Mouse (Mus musculus): ENCODE measurements around the gene Rhobtb1.

Rhobtb1 gene

DNA sequence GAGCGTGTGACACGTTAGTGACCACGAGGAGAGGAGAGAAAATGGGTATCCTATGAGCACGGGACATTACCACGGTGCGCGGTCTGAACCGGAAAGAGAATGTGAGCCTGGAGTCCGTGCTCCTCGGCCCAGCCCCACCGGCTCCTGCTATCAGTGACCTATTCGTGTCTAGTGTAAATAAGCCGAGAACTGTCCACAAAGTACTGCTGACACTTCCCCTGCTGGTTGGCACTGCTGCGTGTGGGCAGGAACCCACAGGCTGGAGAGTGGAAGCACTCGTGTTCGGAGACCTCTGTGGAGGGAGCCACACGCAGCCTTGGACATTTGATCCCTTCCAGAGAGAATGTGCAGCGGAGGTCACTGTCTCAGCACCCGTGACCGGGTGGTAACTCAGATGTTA is at the start of gene Rhobtb1:
Gene Rhobtb1 (plus strand): TSS at position 390 of the 400 bp plus-strand sequence.
- ChIA-PET CTCF (no interaction called here), POLR2A (no interaction called here)

DNA sequence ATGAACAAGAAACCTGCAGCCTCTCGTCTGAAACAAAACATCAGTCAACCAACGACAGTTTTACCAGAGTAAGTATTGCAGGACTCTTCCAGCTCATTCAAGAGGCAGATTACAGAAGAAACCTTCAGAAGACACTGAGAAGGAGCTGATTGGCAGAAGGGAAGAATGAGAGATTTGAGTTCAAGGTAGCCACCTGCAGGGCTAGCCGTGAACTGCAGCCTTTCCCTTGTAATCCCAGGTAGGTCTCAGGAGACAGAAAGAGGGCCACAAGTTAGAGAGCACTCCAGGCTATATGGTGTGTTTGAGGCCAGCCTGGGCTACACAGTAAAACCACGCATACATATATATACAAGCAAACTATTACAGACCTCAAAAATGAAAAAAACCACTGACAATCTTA is 49.2 kb upstream of the Rhobtb1 start:
- POLR2A ChIA-PET: interaction anchor here in 1 of 4 experiments (1.2 kb wide), 1 partner anchor 250 kb away, joined by 3 read pairs; the partner anchor contains the start of gene Cdk1
- CTCF ChIA-PET: interaction anchor here (0.5 to 1.4 kb wide), 23 partner anchors 8 to 1152 kb away, joined by 3 to 10 read pairs (median 4); no protein-coding TSS in a partner anchor

DNA sequence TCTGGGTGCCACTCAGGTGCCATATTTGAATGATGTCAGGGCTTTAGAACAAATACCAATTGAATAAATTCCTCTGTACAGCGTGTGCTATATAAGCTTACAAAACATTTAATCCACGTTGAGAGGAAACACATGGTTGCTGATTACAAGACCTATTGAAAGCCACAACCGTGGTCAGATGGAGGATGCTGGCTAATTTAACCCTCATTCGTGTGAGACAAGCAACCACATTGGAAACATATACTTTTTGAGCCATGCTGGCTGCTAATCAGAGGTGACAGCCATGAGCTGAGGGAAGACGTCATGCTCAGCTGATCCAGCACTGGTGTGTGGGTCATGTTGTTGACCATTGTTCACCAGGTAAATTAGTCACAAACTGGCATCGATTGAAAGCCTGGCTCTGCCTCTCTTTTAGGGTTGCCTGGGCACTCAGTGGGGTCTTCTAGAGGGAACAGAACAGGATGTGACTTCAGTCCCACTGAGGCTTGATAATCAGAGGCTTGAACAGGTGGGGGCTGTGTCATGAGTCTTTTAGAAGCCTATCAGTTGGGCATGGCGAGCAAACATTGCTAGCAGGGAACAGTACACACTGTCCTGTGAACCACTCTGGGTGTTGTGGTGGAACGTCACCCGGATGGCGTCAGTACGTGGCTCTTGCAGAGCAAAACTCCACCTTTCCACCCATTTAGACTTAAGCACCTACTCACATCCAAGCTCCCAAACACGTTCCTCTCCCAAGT is 46.9 kb upstream of the Rhobtb1 start:
- POLR2A ChIA-PET: no interaction called here
- CTCF ChIA-PET: interaction anchor here (0.6 to 1.7 kb wide), 11 partner anchors 64 to 572 kb away, joined by 3 to 8 read pairs (median 3); no protein-coding TSS in a partner anchor

DNA sequence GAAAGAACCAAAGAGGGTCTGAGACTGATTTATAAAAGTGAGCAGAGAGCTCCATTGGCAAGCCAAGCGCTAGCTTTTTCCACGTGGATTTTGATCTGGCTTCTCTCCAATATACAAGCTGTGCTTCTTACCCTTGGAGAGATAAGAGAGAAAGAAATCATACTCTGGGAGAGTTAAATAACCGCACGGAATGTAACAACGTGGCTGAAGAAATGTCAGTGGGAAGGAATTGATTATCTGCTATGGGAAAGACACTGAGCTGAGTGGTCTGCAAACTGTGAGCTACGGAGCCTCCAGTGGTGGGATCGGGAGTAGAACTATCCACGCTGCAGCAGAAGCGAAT is 46.4 kb upstream of the Rhobtb1 start:
- POLR2A ChIA-PET: no interaction called here
- CTCF ChIA-PET: interaction anchor here (0.6 to 1.7 kb wide), 10 partner anchors 63 to 402 kb away, joined by 3 to 8 read pairs (median 3); no protein-coding TSS in a partner anchor

DNA sequence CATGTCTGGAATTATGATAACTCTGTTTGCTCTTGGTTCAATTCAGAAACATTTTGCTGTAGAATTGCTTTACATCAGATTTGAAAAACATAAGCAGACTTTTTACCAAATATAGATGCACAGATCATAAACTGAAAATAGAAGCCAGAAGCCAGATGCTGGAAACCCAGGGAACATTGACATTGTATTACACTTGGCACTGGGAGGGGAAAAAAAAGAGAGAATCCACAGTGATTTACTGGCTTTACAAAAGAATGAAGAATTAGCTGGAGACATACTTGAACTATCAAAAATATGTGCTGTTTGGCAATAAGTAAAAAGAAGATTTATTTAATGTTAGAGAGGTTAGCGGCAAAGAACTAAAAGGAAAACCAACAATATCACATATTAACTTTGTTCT is 44.4 kb upstream of the Rhobtb1 start:
- ChIA-PET POLR2A (no interaction called here), CTCF (interaction anchor here in 1 of 4 experiments (0.6 kb wide), 1 partner anchor 1067 kb away, joined by 3 read pairs; no protein-coding TSS in a partner anchor)

DNA sequence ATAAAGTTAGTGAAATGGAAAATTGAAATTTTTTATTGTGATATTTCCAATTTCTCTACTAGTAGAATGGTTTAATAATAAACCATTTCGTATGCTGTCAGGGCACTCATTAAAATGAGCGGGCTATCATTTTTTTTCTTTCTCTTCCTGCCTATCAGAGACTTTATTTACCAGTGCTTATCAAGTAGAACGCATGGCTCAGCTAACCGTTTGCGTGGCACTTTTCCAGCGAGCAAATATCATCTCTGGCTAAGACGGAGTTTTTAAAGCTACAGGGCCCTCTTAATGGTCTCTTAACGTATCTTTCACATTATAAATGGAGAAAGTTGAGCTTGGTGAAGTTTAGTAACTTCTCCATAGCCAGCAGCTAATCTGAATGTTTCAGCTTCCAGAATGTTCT is 44.0 kb upstream of the Rhobtb1 start:
- POLR2A ChIA-PET: no interaction called here
- CTCF ChIA-PET: interaction anchor here in 1 of 4 experiments (0.6 kb wide), 1 partner anchor 1068 kb away, joined by 3 read pairs; no protein-coding TSS in a partner anchor

DNA sequence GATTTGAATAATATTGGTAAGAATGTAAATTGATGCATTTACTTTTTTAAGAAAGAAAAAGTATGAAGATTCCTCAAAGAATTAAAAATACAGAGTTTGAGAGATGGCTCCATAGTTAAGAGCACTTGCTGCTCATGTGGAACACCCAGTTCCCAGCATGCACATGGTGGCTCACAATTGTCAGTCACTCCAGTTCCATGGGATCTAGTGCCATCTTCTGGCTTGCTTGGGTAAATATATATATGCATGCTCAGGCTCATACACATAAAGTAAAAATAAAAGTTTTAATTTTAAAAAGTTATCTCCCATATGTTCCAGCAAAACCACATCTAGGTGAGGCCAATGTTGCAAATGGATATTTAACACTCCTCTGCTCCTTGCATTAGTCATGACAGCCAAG is 36.9 kb upstream of the Rhobtb1 start:
- CTCF ChIA-PET: interaction anchor here in 1 of 4 experiments (0.6 kb wide), 1 partner anchor 12 kb away, joined by 3 read pairs; no protein-coding TSS in a partner anchor
- POLR2A ChIA-PET: no interaction called here

DNA sequence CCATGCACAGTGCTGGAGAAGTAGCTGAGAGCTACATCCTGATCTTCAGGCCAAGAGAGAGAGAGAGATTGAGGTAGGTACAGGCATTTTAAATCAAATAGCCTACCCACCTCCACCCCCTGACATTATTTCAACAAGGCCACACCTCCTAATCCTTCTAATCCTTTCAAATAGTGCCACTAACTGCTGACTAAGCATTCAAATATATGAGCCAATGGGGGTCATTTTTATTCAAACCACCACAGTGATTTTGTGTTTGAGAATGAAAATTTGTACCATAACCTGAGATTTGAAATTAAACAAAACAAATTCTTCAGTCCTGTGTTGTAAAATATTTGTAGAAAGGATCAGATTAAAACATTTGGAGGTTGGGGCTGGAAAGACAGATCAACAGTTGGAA is 33.2 kb upstream of the Rhobtb1 start:
- CTCF ChIA-PET: no interaction called here
- POLR2A ChIA-PET: no interaction called here

DNA sequence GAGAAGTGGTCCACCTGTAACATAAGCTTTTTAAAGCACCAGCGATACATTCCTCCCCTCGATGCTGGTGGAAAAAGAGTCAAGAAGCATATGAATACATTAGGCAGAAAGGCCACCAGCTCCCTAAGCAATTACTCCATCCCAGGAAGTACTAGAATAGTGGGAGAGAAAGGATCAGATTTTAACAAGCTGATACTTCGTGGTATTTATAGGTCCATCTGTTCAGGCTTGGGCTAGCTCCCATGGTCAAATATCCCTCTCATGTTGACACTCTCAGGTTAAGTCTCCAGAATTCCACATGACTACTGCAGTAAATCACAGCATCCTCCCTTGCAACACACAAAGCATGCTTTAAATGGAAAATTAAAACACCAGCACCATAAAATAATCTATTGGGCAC is 32.3 kb upstream of the Rhobtb1 start:
- POLR2A ChIA-PET: no interaction called here

DNA sequence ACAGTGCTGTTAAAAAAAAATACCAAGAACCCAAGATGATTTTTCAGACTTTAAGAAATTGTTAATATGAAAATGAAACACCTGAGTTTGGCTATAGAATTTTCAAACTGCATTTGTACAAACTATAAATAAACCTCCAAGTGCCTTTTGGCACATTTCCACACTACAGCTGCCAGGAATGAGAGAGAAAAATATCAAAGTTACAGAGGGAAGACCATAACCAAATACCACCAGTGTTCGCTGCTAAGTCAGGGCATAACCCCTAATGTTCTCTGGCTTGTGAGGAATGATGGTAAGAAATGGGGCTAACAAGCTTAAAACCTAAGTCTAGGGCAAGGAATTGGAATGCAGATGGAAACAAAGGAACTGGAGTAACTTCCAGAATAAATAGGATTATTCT is 31.8 kb upstream of the Rhobtb1 start:
- ChIA-PET POLR2A (no interaction called here), CTCF (no interaction called here)

More for the DNA sequence above, 32.3 kb upstream of the Rhobtb1 start:
- CTCF ChIA-PET: no interaction called here

DNA sequence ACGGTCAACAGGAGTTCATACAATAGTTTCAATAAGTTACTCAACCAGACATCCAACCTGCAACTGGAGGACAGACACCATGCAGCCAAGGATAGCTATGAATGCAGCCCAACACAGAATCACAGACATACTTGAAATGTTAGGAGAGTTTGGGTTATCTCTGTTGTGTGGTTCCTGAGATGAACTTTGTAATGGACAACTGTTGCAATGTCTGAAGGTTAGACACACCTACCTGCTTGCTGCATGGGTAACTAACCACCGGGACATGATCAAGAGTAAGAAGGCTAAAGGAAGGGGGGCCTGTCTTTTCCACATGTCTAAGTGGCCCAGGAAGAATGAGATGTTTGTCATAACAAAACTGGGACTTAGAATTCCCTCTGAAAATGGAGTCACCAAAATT is 24.7 kb upstream of the Rhobtb1 start:
- ChIA-PET POLR2A (no interaction called here), CTCF (no interaction called here)

DNA sequence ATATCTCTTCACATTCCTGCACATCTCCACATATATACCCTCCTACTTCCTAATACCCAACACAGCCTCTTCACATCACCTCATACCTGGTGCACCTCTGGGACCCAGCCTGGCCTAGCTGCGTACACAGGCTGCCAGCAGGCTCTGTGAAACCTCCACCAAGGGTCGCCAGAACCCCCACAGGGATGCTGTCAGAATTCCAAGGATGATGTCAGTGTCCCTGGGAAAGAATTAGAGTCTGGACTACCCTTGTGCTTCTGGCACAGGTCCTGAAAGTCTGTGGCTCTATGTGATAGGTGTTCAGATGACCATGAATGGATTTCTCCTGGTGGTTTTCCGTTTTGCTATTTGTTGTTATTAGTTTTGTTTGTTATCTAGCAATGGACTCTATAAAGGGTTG is 22.7 kb upstream of the Rhobtb1 start:
- CTCF ChIA-PET: no interaction called here
- POLR2A ChIA-PET: interaction anchor here in 1 of 4 experiments (0.5 kb wide), 1 partner anchor 167 kb away, joined by 5 read pairs; no protein-coding TSS in a partner anchor

DNA sequence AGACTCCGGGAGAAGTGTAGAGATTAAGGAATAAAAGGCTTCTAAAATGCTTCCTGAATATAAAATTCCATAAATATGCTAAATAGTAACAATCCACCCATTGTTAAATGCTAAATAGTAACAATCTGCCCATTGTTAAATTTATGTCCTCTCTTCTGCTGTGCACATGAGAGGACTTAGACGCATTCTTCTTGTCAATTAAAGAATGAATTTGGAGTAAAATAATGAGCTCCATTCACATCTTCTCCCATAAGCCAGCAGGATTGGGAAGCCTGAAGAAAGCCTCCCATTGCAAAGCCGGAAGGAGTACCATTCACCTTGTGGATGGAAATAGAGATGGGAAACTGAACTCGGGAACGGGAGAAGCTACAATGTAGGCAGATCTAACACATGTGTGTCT is 20.6 kb upstream of the Rhobtb1 start:
- ChIA-PET CTCF (no interaction called here), POLR2A (interaction anchor here in 1 of 4 experiments (0.6 kb wide), 1 partner anchor 1783 kb away, joined by 3 read pairs; no protein-coding TSS in a partner anchor)

DNA sequence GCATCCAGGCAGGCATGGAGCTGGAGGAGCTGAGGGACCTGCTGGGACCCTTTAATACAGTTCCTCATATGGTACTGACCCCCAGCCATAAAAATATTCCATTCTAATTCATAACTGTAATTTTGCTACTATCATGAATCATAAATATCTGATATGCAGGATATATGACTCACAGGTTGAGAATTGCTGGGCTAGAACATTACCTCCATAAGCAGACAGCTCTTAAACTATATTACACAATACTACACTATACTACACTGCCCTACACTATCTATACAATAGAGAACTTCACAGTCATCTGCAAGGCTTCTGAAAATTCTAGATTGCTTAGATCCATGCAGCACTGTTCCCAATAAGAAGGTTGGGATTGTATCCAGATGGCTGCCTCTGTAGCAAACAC is 16.9 kb upstream of the Rhobtb1 start:
- POLR2A ChIA-PET: interaction anchor here in 1 of 4 experiments (0.6 kb wide), 1 partner anchor 913 kb away, joined by 3 read pairs; no protein-coding TSS in a partner anchor
- CTCF ChIA-PET: no interaction called here

DNA sequence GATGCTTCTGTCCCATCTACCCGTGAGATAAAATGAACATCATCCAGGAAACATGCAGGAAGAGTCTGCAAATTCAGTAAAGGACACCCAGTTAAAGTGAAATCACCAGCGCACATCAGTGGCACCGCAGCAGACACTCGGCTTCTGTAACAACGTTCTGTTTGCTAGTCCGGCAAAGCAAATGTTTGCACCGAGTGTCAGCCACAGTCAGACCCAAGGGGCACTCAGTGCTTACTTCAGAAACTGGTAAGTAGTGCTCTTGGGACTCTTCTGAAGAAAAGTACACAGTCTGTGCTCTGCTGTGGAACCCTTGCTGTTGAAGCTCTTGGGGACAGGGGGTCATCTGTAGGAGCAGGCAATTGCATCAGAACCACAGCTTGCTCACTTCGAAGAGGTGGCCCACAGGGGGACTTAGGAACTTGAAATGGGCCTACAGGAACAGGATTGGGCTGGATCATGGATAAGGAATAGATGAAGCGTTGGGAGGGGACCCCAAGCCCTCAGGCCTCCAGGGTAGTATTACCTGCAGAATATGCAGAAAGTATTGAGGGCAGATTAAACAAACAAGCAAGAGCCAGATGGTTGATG is 14.9 kb upstream of the Rhobtb1 start:
- CTCF ChIA-PET: no interaction called here

DNA sequence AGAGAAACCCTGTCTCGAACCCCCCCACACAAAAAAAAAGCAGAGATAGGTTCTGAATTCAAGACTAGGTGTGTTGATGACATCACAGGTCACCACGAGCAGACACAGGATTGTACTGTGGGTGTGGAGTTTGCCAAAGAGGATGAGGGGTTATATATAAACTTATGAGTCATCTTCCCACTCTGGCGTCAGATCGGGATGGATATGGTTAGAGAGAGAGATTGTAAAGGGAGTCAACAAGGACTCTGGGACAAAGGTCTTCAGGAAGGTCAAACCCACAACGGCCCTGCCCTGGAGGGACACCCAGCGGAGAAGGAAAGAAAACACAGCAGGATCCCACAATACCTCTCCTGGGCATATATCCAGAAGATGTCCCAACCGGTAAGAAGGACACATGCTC is 2.0 kb upstream of the Rhobtb1 start:
- POLR2A ChIA-PET: no interaction called here

More for the DNA sequence above, 14.9 kb upstream of the Rhobtb1 start:
- POLR2A ChIA-PET: no interaction called here

DNA sequence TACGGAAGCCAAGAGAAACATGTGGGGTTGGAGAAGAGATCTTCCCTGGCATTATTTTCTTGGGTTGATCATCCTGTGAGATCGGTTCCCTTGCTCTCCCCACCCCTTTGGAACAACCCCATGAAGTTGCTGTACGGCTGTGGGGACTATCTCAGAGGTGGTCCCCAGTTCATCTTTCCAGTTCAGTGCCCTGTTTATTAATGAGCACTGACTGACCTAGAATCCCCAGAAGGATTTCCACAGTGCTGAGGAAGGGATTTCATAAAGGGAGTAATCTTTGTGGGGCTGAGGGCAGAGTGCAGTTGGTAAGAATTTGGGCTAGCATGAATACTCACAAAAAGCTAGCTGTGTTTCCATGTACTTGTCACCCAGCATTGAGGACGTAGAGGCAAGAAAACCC is 1.7 kb downstream of the Rhobtb1 start:
- POLR2A ChIA-PET: no interaction called here
- CTCF ChIA-PET: no interaction called here

More for the DNA sequence above, 2.0 kb upstream of the Rhobtb1 start:
- CTCF ChIA-PET: no interaction called here

DNA sequence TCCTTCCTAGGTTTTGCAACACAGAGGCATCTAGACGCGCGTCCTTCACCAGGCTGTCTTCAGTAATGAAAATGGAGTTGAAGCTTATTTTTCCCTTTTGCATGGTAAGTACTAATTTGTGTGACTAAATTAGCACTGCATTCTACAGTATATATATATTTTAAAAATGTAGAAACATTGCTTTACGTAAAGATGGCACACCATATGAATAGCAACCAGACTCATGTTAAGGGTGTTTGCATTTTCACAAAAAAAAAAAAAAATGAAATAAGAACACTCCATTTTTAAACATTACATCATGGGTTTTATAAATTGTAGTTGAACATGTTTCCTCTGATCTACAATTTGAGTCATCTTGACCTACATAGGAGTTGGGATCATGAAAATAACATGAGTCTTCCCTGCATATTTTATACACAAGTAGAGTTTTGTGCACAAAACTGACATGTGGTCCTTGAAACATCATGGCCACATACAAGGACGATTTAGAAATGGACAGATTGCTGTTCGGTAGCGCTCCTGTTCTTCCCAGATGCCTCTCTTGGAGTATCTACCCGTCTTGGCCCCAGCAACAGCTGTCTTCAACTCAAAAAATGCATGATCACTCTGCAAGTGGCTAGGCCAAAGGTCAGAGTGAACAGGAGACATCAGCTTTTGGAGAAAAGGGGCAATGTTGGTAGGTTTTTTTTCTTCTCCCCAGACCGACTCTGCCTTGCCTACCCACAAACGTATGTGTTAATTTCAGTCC is 4.4 kb downstream of the Rhobtb1 start:
- POLR2A ChIA-PET: interaction anchor here in 1 of 4 experiments (0.6 kb wide), 1 partner anchor 10 kb away, joined by 3 read pairs; no protein-coding TSS in a partner anchor
- CTCF ChIA-PET: no interaction called here

DNA sequence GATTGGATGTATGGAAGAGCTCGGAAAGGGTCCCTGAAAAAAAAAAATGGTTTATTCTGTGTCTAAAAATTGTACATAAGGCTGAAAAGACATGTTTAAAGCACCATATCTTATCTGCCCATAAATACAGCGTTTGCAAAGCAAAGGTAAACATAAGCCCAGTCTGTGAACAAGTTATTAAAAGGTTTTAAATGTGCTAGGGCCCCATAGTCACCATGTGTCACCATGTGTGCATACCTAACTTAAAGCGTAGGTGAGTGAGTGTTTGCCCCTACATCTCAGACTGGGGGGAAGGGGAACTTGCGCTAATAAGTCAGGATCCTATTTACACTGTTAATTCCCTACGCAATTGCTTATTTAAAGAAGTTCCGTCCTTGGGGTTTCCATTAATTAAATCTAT is 5.2 kb downstream of the Rhobtb1 start:
- ChIA-PET CTCF (interaction anchor here in 1 of 4 experiments (1.1 kb wide), 1 partner anchor 151 kb away, joined by 3 read pairs; no protein-coding TSS in a partner anchor), POLR2A (interaction anchor here in 2 of 4 experiments (0.6 to 2.0 kb wide), 2 partner anchors 10 to 918 kb away, joined by 3 to 6 read pairs; no protein-coding TSS in a partner anchor)

DNA sequence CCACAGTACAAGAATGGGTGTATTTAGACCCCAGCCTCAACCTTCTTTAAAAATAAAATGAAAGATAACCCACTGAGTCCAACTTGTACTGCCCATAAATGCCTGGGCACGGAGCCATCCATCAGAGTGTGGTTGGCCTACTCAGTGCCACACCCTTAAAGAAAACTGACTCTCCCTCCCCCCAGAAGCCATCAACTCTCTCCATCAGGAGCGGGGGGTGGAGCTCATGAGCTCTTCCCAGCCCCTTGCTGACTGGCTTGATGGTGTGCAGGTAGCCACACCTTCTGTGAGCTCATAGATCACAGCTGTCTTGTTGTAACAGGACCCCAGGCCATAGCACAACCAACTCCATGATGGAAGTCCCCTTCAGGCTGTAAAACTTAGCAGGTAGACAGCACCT is 6.2 kb downstream of the Rhobtb1 start:
- ChIA-PET POLR2A (interaction anchor here in 1 of 4 experiments (2.0 kb wide), 1 partner anchor 9 kb away, joined by 6 read pairs; no protein-coding TSS in a partner anchor), CTCF (interaction anchor here in 2 of 4 experiments (0.5 to 1.1 kb wide), 2 partner anchors 150 to 295 kb away, joined by 3 to 5 read pairs; no protein-coding TSS in a partner anchor)
